Mouse (Mus musculus) forebrain, embryonic 11.5 days (tissue): Measurements from ENCODE around the gene Acd. TPM values are rescaled to one million over a fixed set of nuclear protein-coding genes. Genes with fewer than 3 reads are reported as not detected.

Experiments
- ATAC-seq: fragments of 200-750 bp; cut with Nextera tagmentation; replicated peaks from 2 replicates; pipeline ENCODE4 v1.8.0; 2017; ENCODE audit warnings: moderate TSS enrichment; ENCODE audit not compliant: low FRiP score
- DNase-seq: peaks from one replicate; pipeline ENCODE4 v3.0.0-alpha.2; 2017; ENCODE audit warnings: low spot score
- H3K27ac ChIP-seq: fragments of 300-500 bp; sonication (generic); 2 replicates; pipeline ENCODE4 v1.5.1; 2014; ENCODE audit warnings: low read depth, low read length
- H3K27me3 ChIP-seq: fragments of 300-500 bp; sonication (generic); 2 replicates; pipeline ENCODE4 v1.6.1; 2014; ENCODE audit warnings: mild to moderate bottlenecking, low read length, mixed read lengths; ENCODE audit not compliant: control insufficient read depth, insufficient read depth
- H3K36me3 ChIP-seq: fragments of 300-500 bp; sonication (generic); 2 replicates; pipeline ENCODE4 v1.6.1; 2014; ENCODE audit warnings: mild to moderate bottlenecking, low read length, moderate library complexity, mixed read lengths; ENCODE audit not compliant: control insufficient read depth, insufficient read depth
- H3K4me1 ChIP-seq: fragments of 300-500 bp; sonication (generic); replicated peaks from 2 replicates; pipeline ENCODE4 v1.6.1; 2014; ENCODE audit warnings: low read length, mixed read lengths; ENCODE audit not compliant: control insufficient read depth, insufficient read depth
- H3K4me2 ChIP-seq: fragments of 300-500 bp; sonication (generic); 2 replicates; pipeline ENCODE4 v1.6.1; 2014; ENCODE audit warnings: low read depth, mild to moderate bottlenecking, low read length, moderate library complexity, mixed read lengths; ENCODE audit not compliant: severe bottlenecking
- H3K4me3 ChIP-seq: fragments of 300-500 bp; sonication (generic); 2 replicates; pipeline ENCODE4 v1.5.1; 2014; ENCODE audit warnings: low read depth, low read length
- H3K9ac ChIP-seq: fragments of 300-500 bp; sonication (generic); 2 replicates; pipeline ENCODE4 v1.6.1; 2014; ENCODE audit warnings: low read length
- H3K9me3 ChIP-seq: fragments of 300-500 bp; sonication (generic); 2 replicates; pipeline ENCODE4 v1.6.1; 2016; ENCODE audit warnings: low read length, mixed read lengths; ENCODE audit not compliant: control insufficient read depth
- WGBS: fragments of 180-500 bp; shearing (Covaris S2); extraction: QIAGEN DNeasy Blood & Tissue Kit; methylation state at CpG from one replicate; pipeline ENCODE4 v1.1.7; 2014; 5-methylcytosine and 5-hydroxymethylcytosine counted together
- polyA plus RNA-seq: library from polyadenylated mRNA; unstranded; fragments of >200 nt; fragmentation: Nextera tagmentation; extraction: Ambion mirVana; gene quantifications from 2 replicates; pipeline ENCODE4 v1.2.1, GENCODE M21; 2014

The Acd gene
- polyA plus RNA-seq, 1 experiment from 2014 or later = 76.9 TPM

GRCm38 (mm10) chr8:105657641-105658040 lies 43.3 kb downstream of the Acd start:
- no peaks in the 10 kb centered on the region for H3K9me3 ChIP-seq
- peaks cover 3% of the 10 kb centered on the region; the same call in 1 of the 2 replicates for H3K36me3 ChIP-seq
- ATAC-seq (no peak), DNase-seq (no peak)
- no peaks in the 10 kb centered on the region for H3K4me1 ChIP-seq
- H3K4me3 ChIP-seq = no peak overlapping the region
- no peak overlapping the region for H3K4me2 ChIP-seq
- no peaks in the 10 kb centered on the region for H3K27me3 ChIP-seq
- H3K9ac ChIP-seq = no peak overlapping the region
- H3K27ac ChIP-seq = no peak overlapping the region

GRCm38 (mm10) chr8:105648929-105649328 lies 52.0 kb downstream of the Acd start:
- no peaks in the 10 kb centered on the region for H3K9me3 ChIP-seq
- no peaks in the 10 kb centered on the region for H3K4me1 ChIP-seq
- H3K27me3 ChIP-seq = no peaks in the 10 kb centered on the region
- H3K9ac ChIP-seq = no peak overlapping the region
- no peak for ATAC-seq
- H3K27ac ChIP-seq = no peak overlapping the region
- H3K4me2 ChIP-seq = no peak overlapping the region
- WGBS = 92% methylated on average over 1 of the region's 1 CpGs
- DNase-seq = no peak
- no peak overlapping the region for H3K4me3 ChIP-seq
- peaks cover 10% of the 10 kb centered on the region for H3K36me3 ChIP-seq

Other genes starting within 250 kb of the Acd start
- 36.1 and 37.7 TPM in 2 replicates for gene Tppp3, start 229.6 kb downstream of the Acd start, polyA plus RNA-seq
- 20.2 and 24.6 TPM in 2 replicates for gene Zdhhc1, start 204.2 kb downstream of the Acd start, polyA plus RNA-seq
- gene Hsd11b2, start 182.3 kb downstream of the Acd start, polyA plus RNA-seq = 13.5 and 13.6 TPM in 2 replicates
- gene Atp6v0d1, start 135.1 kb downstream of the Acd start, polyA plus RNA-seq = 99.2 and 108 TPM in 2 replicates
- gene Ripor1, start 95.8 kb downstream of the Acd start, polyA plus RNA-seq = 18.2 and 18.9 TPM in 2 replicates
- 134 and 145 TPM in 2 replicates for gene Ctcf, start 64.5 kb downstream of the Acd start, polyA plus RNA-seq
- gene Agrp, start 63.7 kb downstream of the Acd start, polyA plus RNA-seq = 0.49 and 1.6 TPM in 2 replicates
- gene Carmil2, start 14.8 kb downstream of the Acd start, polyA plus RNA-seq = 1.8 and 2.0 TPM in 2 replicates
- gene Pard6a, start within 50 bp of the Acd start, polyA plus RNA-seq = 24.9 and 25.1 TPM in 2 replicates
- 0.36 TPM in 1 of 2 replicates, not detected in the other for gene 4933405L10Rik, start 6.6 kb upstream of the Acd start, polyA plus RNA-seq
- 43.0 and 44.4 TPM in 2 replicates for gene Enkd1, start 7.1 kb upstream of the Acd start, polyA plus RNA-seq
- 38.0 and 49.3 TPM in 2 replicates for gene Gfod2, start 57.6 kb upstream of the Acd start, polyA plus RNA-seq
- 15.8 and 16.1 TPM in 2 replicates for gene Ranbp10, start 126.2 kb upstream of the Acd start, polyA plus RNA-seq
- gene Tsnaxip1, start 126.6 kb upstream of the Acd start, polyA plus RNA-seq = 0.21 and 0.23 TPM in 2 replicates
- 59.7 and 62.0 TPM in 2 replicates for gene Cenpt, start 152.2 kb upstream of the Acd start, polyA plus RNA-seq
- 85.6 and 87.3 TPM in 2 replicates for gene Thap11, start 154.0 kb upstream of the Acd start, polyA plus RNA-seq
- gene Nutf2, start 159.5 kb upstream of the Acd start, polyA plus RNA-seq = 355 and 371 TPM in 2 replicates
- gene Edc4, start 179.8 kb upstream of the Acd start, polyA plus RNA-seq = 62.7 and 65.2 TPM in 2 replicates
- 1.1 TPM in 1 of 2 replicates, not detected in the other for gene Nrn1l, start 192.5 kb upstream of the Acd start, polyA plus RNA-seq
- gene Pskh1, start 199.3 kb upstream of the Acd start, polyA plus RNA-seq = 22.1 and 23.1 TPM in 2 replicates
- gene Ctrl, start 232.8 kb upstream of the Acd start, polyA plus RNA-seq = 1.1 and 2.5 TPM in 2 replicates
- 20.9 and 21.5 TPM in 2 replicates for gene Psmb10, start 237.3 kb upstream of the Acd start, polyA plus RNA-seq
- gene Lcat, start 242.3 kb upstream of the Acd start, polyA plus RNA-seq = 0.55 and 0.60 TPM in 2 replicates